Mouse (Mus musculus) lung, postnatal 0 days (tissue): ENCODE data around the gene Mrpl34.

Experiments
- CTCF ChIP-seq: IDR thresholded peaks from 2 replicates; pipeline ENCODE4 v1.5.1; 2016; ENCODE audit warnings: antibody characterized with exemption, mild to moderate bottlenecking
- EP300 ChIP-seq: IDR thresholded peaks from 2 replicates; pipeline ENCODE4 v1.6.1; 2016; ENCODE audit warnings: antibody characterized with exemption, mild to moderate bottlenecking, control low read depth

GRCm38 (mm10) chr8:71470913-71471255 lies 6.1 kb downstream of the Mrpl34 start:
- TF ChIP-seq CTCF (no peak), EP300 (no peak)
